Mouse (Mus musculus) forelimb bud, embryonic 11.5 days (tissue): ENCODE results near the gene E4f1.
A peak's percentile ranks its signal among the peaks of the same experiment; 100 is the strongest.
"Not testable (repeated sequence)": the region's sequence is repeated elsewhere in the genome, so short reads cannot be mapped to it uniquely, and the experiment has no call there.

ENCODE experiments used
- DNase-seq: peaks from one replicate; pipeline ENCODE4 v3.0.0-alpha.2; 2012; ENCODE audit warnings: low read depth, low spot score

The E4f1 gene

DNA sequence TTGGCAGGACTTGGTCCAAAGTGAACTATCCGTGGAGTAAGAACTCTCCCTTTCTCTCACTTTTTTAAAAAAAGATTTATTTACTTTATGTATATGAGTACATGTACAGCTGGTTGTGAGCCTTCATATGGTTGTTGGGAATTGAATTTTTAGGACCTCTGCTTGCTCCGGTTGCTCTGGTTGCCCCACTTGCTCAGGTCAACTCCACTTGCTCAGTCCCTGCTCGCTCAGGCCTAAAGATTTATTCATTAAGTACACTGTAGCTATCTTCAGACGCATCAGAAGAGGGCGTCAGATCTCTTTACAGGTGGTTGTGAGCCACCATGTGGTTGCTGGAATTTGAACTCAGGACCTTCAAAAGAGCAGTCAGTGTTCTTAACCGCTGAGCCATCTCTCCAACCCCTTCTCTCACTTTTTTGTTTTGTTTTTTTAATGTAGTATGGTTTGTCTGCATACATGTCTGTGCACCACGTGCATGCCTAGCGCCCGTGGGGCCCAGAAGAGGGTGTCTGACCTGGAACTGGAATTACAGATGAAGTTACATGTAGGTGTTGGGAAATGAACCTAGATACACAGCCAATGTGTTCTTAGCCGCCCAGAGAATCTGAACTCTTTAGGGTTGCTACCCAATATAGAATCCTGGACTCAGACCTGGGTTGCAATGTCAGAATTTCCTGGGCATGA, 14.4 kb downstream of the E4f1 start:
- DNase-seq, result not testable (repeated sequence)

DNA sequence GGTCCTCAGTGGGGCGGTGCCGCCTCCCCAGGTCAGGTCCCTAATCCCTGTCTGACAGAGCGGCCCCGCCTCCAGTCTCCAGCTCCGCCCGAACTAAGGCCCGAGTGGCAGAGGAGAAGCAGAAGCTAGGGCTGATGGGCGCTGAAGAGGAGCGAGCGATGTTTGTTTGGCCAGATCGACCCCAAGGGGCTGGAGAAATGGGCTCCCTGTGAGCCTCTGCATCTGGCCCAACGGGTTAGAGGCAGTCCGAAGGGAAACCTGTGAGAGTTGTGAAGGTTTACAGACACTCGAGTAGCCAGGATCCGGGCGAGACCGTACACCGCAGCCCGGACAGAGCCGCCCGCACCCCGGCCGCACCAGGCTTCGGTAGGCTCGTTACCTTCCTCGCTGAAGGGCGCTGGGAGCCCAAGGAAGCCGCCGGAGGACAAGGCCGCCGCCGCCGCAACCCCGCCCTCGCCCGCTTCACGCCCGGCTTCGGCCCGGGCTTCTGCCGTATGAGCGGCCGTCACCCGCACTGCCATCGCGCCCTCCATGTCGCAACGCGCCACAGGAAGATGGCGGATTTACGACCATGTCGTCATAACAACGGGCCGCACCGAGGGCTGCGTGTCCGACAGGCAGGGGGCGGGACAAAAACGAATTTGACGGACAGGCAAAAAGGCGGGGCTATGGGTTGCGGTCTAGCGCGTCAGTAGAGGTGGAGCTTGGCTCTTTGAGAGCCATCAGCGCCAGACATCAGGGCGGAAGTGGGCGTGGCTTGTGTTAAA, 15.2 kb downstream of the E4f1 start:
- DNase-seq, result peak; percentile 99

DNA sequence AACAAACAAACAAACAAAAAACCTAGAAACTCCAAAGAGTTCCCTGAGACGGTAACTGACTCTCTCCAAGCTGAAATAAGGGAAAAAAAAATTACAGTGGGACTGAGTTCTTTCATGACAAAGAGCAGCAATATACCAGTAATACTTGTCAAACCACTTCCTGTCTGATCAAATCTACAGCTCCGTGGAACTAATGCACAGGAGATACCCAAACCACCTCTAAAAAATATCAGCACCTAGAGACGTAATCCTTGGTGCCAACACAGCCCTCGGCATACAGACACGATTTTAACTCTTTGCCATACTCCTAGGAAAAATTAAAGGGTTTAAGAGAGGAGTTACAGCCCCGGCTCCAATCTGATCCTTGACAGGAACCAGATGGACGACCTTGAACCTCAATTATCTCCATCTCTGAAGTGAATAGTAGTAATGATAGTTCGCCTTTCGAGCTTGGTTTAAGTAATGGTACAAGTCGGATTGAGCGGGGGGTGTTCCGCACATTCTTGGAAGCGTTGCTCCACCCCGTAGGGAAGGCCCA, 15.8 kb downstream of the E4f1 start:
- no peak for DNase-seq

DNA sequence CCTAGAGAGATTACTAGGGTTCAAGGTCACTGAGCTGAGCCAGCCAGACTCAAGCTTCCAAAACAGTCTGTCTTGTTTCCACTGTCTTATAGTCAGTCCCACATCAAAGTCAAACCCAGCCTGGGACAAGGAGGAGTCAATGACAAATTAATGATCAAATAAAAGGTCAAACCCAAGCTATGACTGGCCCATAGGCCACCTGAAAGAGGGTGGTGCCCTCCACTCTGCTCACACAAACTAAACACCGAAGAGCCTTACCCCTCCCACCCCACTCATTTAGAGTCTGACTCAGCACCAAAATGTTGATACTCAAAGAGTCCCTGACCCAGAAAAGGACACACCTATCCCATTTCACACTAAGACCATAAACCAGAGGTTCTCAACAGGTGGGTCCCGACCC, 16.7 kb downstream of the E4f1 start:
- no peak for DNase-seq

DNA sequence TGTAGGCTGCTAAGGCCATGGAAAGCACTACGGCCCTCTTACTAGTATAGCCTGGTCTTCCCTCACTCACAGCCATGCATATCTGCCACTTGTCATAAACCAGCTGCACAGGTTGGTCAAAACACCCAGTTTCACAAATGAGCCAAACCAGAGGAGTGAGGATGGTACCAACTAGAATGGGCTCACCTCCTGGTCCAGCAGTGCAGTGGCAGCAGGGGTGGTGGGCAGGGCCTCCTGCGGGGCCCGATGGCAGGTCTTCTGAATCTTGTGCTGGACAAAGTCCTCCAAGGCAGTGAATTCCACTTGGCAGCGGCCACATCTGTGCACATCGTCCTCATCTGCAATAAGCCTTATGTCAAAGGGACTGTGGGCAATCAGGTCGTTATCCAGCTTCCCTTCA, 18.9 kb downstream of the E4f1 start:
- no peak for DNase-seq

DNA sequence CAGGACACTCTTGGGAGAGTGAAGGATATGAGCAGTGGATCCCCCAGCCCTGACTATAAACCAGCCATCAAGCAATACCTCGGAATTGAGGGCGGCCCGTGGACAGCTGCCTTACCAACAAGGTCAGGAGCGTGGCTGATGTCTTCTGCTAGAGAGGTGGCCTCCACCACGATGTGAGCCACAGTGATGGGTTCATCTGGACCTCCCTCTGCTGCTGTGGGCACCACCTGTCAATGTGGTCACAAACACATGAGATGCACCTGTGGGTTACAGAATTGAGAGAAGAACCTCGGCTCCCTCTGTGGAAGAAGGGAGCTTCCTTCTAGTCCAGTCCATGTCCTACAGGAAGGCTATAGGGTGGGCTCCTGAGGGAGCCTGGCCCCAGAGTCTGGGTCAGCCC, 20.6 kb downstream of the E4f1 start:
- DNase-seq, result no peak

DNA sequence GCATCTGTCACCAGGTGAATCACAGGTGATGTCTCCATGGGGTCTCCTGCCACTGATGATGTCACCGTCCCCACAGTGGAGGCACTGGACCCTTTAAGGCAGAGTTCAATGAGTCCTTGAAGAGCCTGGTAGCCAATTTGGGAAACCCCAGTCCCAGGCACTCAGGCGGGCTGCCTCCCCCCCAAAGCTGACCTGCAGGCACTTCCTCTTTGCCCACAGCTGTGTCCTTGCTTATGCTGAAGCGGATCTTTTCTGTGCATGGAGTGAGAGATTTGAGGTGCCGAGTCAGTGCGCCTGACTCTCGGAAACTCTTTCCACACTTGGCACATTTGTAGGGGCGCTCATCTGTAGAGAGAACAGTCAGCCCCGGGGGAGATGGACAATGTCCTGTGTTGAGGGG, 23.5 kb downstream of the E4f1 start:
- DNase-seq, result no peak

DNA sequence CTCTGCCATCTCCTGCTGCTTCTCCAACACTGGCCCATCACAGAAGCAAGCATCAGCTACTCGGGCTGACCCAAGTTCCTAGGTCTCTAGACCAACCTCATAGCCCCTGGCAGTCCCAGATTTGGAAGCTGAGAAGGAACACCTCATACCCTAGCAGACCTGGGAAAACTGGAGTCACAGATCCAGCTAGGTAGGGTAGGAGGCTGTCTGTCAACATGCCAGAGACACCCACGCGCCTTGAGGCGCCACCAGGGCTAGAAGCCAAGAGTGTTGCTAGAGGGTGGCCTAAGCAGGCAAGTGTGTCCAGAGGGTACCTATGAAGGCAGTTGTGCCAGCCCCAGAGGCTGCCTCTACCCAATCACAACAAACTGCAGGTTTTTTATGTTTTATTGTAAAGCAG, 26.7 kb downstream of the E4f1 start:
- no peak for DNase-seq

DNA sequence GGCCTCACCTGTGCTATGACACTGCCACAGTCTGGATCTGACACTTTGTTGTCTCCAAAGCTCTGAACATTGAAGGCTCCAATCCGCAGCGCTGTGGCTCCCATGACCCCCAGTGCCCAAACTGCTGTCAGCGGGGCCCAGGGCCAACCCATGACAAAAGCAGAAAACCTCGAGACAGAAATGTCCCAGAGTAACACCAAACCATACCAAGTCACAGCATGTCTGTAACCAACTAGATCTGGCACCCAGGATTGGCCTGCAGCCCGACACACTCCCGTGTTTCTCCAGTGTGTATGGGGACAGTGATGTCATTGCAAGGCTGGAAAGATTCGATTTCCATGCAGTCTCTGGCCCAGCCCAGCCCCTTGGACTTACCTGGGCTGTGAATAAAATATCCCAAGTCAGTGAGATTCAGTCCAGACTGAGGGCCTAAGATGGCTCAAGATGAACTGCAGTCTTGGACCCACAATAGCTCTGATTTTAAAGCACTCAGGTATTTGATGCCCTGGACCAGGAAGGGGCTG, 27.4 kb downstream of the E4f1 start, which contains the start of gene Dnase1l2:
Gene Dnase1l2 (minus strand): TSS at position 474 of the 524 bp plus-strand sequence.
- DNase-seq, result no peak

DNA sequence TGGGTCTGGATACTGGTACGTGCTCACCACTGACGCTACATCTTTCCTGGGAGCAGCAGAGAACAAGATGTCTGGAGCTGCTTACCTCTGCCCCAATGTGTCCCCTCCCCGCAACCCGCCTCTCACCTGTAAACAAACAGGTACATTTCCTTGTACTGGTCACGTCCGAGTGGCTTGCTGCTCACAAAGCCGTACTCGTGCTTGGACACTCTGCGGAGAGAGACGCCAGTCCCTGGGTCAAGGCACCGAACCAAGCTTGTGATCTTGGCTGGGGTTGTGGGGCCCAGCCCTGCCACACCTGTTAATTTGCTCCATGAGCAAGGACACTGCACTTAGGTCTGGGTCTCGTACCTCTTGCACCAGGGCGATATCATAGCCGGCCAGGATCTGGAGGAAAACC, 28.0 kb downstream of the E4f1 start:
- no peak for DNase-seq

DNA sequence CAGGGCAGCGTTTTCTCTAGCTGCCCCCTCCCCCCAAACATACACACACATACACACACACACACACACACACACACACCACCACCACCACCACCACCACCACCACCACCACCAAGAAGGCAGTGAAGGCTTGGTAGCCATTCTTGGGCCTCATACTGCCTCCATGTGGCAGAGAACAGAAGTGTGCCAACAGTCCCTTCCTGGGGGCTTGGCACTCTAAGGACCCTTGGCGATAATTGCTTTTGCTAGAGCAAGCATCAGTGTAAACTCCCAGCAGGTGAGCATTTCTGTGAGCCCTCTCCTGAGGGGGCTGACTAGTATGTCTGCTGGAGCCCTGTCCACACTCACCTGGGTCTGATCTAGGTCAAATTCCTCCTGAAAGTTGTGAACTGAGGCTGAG, 29.0 kb downstream of the E4f1 start:
- no peak for DNase-seq

DNA sequence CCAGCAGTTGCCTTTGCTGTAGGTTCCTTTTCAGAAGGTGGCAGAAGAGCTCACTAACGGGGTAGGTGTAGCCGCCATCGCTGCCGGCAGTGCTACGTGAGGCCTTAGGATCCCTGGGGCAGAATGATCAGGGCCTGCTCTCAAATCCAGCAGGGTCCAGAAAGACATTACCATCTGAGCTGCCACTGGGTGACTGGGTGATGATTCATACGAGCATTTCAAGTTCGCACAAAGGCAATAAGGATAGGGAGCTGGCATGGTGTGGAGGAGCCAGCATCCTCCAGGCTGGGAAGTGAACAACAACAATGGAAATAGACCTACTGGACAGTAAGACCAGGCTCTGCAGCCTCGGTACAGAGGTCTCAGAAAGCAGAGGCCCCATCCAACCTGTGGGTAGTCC, 29.7 kb downstream of the E4f1 start:
- no peak for DNase-seq

DNA sequence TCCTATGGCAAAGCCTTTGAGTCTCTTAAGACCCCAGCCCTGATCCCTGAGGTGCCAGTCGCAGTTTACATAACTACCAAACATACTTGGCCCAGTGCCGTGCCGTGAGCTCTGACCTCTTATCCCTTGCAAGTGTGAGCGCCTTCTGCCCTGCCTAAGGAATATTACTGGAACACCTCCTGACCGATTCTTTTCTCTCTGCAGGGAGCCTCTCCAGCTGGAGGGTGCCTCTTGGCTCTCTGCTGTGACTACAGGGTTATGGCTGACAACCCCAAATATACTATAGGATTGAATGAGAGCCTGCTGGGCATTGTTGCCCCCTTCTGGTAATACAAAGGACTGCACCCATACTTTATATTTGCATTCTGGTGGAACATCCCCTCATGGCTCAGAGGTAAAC, 33.1 kb downstream of the E4f1 start:
- peak; percentile 49 for DNase-seq

DNA sequence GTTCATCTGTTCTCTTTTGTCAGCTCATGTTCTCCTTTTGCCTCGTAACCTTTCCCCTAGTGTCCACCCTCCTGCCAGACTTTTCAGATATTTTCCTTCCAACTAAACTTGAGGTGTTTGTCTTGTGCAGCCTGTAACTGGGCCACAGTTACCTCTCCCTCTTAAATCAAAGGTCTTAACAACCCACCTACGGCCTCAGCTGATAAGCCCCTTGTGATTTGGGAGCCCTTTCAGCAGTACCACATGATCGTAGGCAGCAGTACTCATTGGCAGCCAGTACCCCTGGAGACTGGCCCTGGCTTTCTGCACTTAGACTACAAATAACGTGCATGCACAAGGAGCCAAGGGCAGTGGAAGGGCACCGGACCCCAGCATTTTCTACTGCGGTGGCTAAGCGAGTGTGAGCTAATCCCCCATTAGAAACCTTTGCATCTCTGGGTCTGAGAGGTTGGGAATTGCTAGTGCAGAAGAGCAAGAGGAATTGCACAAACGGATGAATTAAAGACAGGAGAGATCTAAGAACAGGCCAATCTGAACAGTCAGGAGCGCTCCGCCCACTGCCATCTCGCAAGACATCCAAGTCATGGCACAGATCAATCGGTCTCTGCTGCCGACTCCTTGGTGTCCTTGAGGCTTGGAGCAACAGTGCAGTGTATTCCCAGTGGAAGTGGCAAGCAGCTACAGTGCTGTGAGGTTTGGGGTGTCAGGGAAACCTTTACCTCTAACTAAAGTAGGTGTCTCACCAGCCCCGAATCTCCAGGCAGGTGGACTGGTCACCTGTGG, 40.7 kb downstream of the E4f1 start:
- no peak for DNase-seq

DNA sequence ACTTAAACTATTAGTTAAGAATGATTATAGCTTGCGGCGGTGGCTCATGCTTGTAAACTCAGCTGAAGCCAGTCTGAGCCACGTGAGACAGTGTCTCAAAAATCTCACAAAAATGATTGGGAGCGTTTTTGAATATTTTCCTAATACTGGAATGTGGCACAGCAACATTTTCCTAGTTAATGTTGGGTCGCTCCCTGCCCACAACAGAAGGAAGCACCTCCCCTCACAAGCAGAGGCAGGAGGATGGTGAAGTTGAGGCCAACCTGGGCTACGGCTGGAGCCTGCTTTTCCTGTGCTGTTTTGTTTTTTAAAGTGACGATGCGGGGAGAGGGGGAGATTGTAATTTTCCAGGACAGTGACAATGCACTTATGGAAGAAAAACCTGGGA, 42.9 kb downstream of the E4f1 start:
- peak; percentile 8 for DNase-seq

DNA sequence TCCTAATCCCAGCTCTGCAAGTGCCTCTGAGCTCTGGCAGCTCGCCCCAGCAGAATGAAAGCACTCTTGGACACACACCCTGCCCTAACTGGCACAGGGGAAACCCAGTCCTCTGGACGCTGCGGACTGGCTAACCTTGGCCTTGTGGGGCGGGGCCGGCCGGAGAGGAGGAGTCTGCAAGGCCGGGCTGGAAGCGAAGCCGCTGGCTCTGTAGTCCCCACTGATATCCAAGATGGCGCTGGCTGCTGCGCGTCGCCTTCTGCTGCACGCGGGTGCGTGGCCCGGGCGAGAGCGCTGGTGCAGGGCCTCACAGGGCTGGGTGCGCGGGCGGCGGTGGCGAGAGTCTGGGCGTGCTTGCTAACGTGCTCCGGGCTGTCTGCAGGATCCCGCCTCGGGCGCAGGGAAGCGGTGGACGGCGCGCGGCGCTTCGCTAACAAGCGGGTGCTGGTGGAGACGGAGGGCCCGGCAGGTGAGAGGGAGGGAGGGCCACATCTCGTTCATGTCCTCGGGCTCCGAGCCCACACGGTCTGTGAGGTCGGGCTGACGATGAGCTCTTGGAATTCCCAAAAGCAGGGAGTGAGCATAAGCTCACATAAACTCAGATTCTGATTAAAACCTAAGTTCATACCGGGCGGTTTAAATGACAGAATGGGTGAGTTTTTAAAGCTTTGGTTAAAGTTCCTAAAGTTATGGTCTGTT, 43.5 kb downstream of the E4f1 start, which contains the start of gene Eci1:
Gene Eci1 (plus strand): TSS at position 171 of the 699 bp plus-strand sequence.
- DNase-seq, result peak; percentile 89

DNA sequence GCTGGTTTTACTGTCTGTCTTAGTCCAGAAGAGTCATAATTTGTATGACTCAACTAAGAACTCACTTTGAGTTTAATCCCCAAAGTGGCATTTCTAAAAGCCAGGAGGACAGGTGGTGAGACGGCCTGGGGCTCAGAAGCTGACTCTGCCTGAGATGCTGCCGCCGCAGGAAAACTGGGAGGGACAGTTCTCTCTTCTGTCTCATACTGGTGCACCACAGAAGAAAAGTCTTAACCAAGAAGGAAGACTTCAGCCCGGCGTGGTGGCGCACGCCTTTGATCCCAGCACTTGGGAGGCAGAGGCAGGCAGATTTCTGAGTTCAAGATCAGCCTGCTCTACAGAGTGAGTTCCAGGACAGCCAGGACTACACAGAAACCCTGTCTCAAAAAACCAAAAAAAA, 44.2 kb downstream of the E4f1 start:
- no peak for DNase-seq

DNA sequence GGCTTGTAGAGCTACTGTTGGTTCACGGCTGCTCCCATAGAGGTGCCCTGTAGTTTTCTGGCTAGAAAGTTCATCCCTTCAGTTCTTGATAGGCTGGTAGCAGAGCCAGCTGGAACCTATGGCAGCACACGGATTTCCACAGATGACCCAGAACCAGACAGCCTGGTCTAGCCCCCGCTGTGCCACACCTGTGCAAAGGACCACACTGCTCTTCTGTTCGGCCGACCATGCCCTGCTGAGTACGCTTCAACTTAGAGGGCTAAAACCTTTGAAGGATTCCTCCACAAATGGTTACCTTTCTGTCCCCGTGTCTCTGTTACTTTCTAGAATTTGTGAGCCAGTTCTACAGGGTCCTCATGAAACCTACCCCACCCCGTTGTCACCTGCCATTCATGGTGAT, 44.8 kb downstream of the E4f1 start:
- not testable (repeated sequence) for DNase-seq

DNA sequence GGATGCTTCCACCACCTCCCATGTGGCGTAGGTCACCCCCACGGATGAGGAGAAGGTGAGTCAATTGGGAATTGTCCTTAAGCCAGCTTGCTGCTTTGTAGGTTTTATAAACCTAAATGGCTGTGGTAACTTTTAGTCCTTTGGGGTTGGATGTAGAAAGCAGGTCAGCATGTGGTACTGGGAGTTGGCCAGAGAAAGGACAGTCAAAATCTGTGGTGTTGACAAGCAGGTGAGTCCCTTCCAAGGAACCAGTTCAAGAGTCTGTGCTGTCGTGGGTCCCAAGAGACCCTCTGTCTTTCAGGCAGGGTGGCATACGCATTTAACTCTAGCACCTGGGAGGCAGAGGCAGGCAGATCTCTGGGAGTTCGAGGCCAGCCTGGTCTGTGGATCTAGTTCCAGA, 45.6 kb downstream of the E4f1 start:
- no peak for DNase-seq

DNA sequence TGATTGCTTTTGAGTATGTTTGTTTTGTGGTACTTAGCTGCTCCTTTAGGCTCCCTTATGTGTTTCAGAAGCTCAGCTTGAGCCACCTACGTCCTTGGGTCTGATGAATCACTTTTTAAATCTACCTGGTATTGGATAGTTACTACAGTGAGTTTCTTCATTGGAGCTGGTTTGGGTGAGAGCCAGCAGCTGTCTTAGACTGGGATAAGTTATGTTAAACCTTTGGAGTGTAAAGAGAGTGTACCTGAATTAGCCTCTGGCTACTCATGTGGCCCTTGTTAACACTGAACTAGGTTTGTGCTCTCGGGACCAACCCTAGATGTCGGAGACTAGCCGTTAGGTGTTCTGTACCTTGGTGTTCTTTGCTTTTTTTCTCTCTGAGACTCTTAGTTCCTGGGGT, 47.0 kb downstream of the E4f1 start:
- no peak for DNase-seq

DNA sequence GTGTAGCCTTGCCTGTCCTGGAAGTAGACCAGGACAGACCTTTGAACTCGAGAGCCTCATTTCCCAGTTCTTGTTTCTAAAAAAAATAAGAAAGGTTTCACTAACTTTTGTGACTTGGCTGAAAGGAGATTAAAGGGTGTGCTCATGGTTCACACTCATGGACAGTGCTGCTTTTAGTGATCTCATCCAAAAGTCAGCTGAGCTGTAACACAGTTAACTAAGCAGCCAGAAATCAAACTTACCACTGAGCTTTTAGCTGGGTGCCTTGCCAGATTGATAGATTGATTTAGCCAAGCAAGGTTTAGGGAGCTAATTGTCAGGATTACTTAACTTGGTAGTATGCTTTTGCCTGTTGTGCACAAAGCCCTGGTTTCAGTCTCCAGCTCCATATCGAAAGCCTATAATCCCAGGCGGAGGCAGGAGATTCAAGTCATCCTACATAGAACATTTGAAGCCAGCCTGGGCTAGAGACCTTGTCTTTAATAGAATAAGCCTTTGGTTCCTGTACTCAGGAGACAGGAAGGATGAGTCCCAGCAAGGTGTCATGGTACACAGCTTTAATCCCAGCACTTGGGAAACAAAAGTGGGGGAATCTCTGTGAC, 54.0 kb downstream of the E4f1 start:
- no peak for DNase-seq
